Mouse (Mus musculus): ENCODE measurements at regions not wholly inside any gene's neighbourhood (a gene's known extent, or its start where the extent isn't known, plus 50 kb on each side); places are given as distances from the start of the nearest gene placed in this dataset.

- TF ChIP-seq MYOD1 (IDR thresholded peaks at IDR 0.05; ENCODE audit: control insufficient read depth, insufficient read length, low read depth) (no peak), CTCF (IDR thresholded peaks at IDR 0.05; ENCODE audit: control insufficient read depth, insufficient read depth, insufficient read length) (no peak), USF1 (IDR thresholded peaks at IDR 0.05; ENCODE audit: low read depth) (no peak), MAX (IDR thresholded peaks at IDR 0.05) (no peak), FOSL1 (IDR thresholded peaks at IDR 0.05; ENCODE audit: insufficient read depth, low read length, poor library complexity, severe bottlenecking) (no peak), CEBPB (IDR thresholded peaks at IDR 0.05; ENCODE audit: low read depth) (peak; percentile 30), MYOG (IDR thresholded peaks at IDR 0.05; ENCODE audit: control insufficient read depth, extremely low read depth, insufficient read length) (no peak)
Observed at GRCm38 (mm10) chr10:108071424-108071823, 90.6 kb upstream of the Ppp1r12a start.

Measured in C2C12 (cell line).